7 mouse cellular contexts compared by ENCODE assay signal in genomic region chr2:127069781-127070434, GRCm38 (mm10). TPM values are rescaled to one million over a fixed set of nuclear protein-coding genes. Genes with fewer than 3 reads are reported as not detected.
A peak's percentile ranks its signal among the peaks of the same experiment; 100 is the strongest.
DNase-seq lines count a peak whose midpoint lies in the region; ATAC-seq and TF ChIP-seq lines count a peak whose summit lies in the region.

No protein-coding gene starts in this region.

- H3K27me3 ChIP-seq in intestine, postnatal 0 days (replicated peaks; ENCODE audit: control insufficient read depth, insufficient read depth, low read length) = no peaks in the 10 kb centered on the region
- H3K27me3 ChIP-seq in neural tube, embryonic 14.5 days (ENCODE audit: control insufficient read depth, insufficient read depth, low read length) = no peaks in the 10 kb centered on the region

- WGBS in intestine, postnatal 0 days = 16% methylated on average over 11 of the region's 11 CpGs
- 17% methylated on average over 11 of the region's 11 CpGs for WGBS in neural tube, embryonic 14.5 days

- peaks cover 5% of the 10 kb centered on the region; the same call in 1 of the 2 replicates for H3K4me1 ChIP-seq in embryonic fibroblast, embryonic 13.5 days (ENCODE audit: control insufficient read depth, insufficient read depth, low read length)
- H3K4me1 ChIP-seq in intestine, postnatal 0 days (replicated peaks; ENCODE audit: control insufficient read depth, insufficient read depth, low read length) = no peaks in the 10 kb centered on the region
- H3K4me1 ChIP-seq in neural tube, embryonic 14.5 days (ENCODE audit: control insufficient read depth, insufficient read depth, low read length) = no peaks in the 10 kb centered on the region

- H3K4me2 ChIP-seq in intestine, postnatal 0 days (replicated peaks; ENCODE audit: low read depth) = peak overlapping the region; percentile 79
- peak overlapping the region; percentile 71 for H3K4me2 ChIP-seq in neural tube, embryonic 14.5 days (ENCODE audit: low read depth, low read length)

- TF ChIP-seq CTCF in embryonic fibroblast, embryonic 13.5 days (IDR thresholded peaks at IDR 0.05; ENCODE audit: borderline replicate concordance, insufficient read depth, low read length) = no peak
- no peak for TF ChIP-seq CTCF in intestine, postnatal 0 days (IDR thresholded peaks at IDR 0.05; ENCODE audit: low read depth)

- DNase-seq in retina, embryonic 14.5 days (ENCODE audit: low spot score) = peak; percentile 1
- no peak for DNase-seq in retina, postnatal 1 day
- DNase-seq in left cerebral cortex, postnatal 10 days (ENCODE audit: extremely low spot score in 1 of 2, low spot score in 2 of 2) = no peak
- DNase-seq in gastrocnemius, adult 8-10 months (ENCODE audit: low spot score in 2 of 2) = no peak

- no peak for TF ChIP-seq POLR2A in embryonic fibroblast, embryonic 13.5 days (IDR thresholded peaks at IDR 0.05; ENCODE audit: low read depth, low read length)

- intact Hi-C loops in left cerebral cortex, postnatal 10 days (cut with DNase I) = no loop called here

- H3K9me3 ChIP-seq in intestine, postnatal 0 days (ENCODE audit: control insufficient read depth) = no peaks in the 10 kb centered on the region
- H3K9me3 ChIP-seq in neural tube, embryonic 14.5 days (ENCODE audit: control insufficient read depth, low read length) = no peaks in the 10 kb centered on the region

- H3K4me3 ChIP-seq in embryonic fibroblast, embryonic 13.5 days (ENCODE audit: insufficient read depth, low read length) = peak overlapping the region; percentile 16
- H3K4me3 ChIP-seq in intestine, postnatal 0 days (ENCODE audit: low read depth, low read length) = peak overlapping the region; percentile 90
- H3K4me3 ChIP-seq in neural tube, embryonic 14.5 days (ENCODE audit: low read depth, low read length) = peak overlapping the region; percentile 67

- ATAC-seq in intestine, postnatal 0 days = peak; percentile 22; the same call in 1 of the 2 replicates
- no peak for ATAC-seq in neural tube, embryonic 14.5 days (ENCODE audit: low read depth)

- H3K27ac ChIP-seq in embryonic fibroblast, embryonic 13.5 days (ENCODE audit: insufficient read depth, low read length) = no peak overlapping the region
- peak overlapping the region; percentile 46 for H3K27ac ChIP-seq in intestine, postnatal 0 days (ENCODE audit: low read depth, low read length)
- peak overlapping the region; percentile 44; the same call in 1 of the 2 replicates for H3K27ac ChIP-seq in neural tube, embryonic 14.5 days (ENCODE audit: low read depth, low read length)

- H3K36me3 ChIP-seq in intestine, postnatal 0 days (ENCODE audit: control insufficient read depth, insufficient read depth) = peaks cover 11% of the 10 kb centered on the region
- H3K36me3 ChIP-seq in neural tube, embryonic 14.5 days (ENCODE audit: control insufficient read depth, insufficient read depth, low read length) = peaks cover 19% of the 10 kb centered on the region; the same call in 1 of the 2 replicates

- H3K9ac ChIP-seq in intestine, postnatal 0 days (ENCODE audit: low read depth, low read length) = peak overlapping the region; percentile 67; the same call in 1 of the 2 replicates
- peak overlapping the region; percentile 79; the same call in 1 of the 2 replicates for H3K9ac ChIP-seq in neural tube, embryonic 14.5 days (replicated peaks; ENCODE audit: low read depth, low read length)

RNA-seq across cellular contexts. Expression of gene Blvra, which starts 0.6 kb away (rescaled TPM):
- polyA plus RNA-seq in embryonic fibroblast, embryonic 13.5 days (2011; ENCODE audit: insufficient read length, low read depth, missing spikeins) = 26.6 and 27.7 TPM in 2 replicates
- polyA plus RNA-seq in intestine, postnatal 0 days (2015; fragmentation: Nextera tagmentation; extraction: Ambion mirVana) = 64.3 and 71.5 TPM in 2 replicates
- 36.3 and 37.3 TPM in 2 replicates for polyA plus RNA-seq in neural tube, embryonic 14.5 days (2014; fragmentation: Nextera tagmentation; extraction: Ambion mirVana)
- total RNA-seq in left cerebral cortex, postnatal 10 days (2021) = 10 to 100 TPM; 21.0 to 24.6 TPM
- total RNA-seq in gastrocnemius, adult 8-10 months (2022) = 10 to 100 TPM; 10.7 to 14.8 (median 12.1) TPM

Comparison
In these comparisons a context has a peak if more than half of its experiments do, and no peak if none do; other contexts are left out.
1. H3K4me3 ChIP-seq: peak in every context shown above with its lines; median percentile 90 in intestine, postnatal 0 days; 67 in neural tube, embryonic 14.5 days; 16 in embryonic fibroblast, embryonic 13.5 days.